Mouse (Mus musculus): ENCODE data around the gene Dzank1. TPM values are rescaled to one million over a fixed set of nuclear protein-coding genes. Genes with fewer than 3 reads are reported as not detected.

Gene Dzank1
- polyA plus RNA-seq, 1 experiment from 2014 or later, result 10.0 TPM

DNA sequence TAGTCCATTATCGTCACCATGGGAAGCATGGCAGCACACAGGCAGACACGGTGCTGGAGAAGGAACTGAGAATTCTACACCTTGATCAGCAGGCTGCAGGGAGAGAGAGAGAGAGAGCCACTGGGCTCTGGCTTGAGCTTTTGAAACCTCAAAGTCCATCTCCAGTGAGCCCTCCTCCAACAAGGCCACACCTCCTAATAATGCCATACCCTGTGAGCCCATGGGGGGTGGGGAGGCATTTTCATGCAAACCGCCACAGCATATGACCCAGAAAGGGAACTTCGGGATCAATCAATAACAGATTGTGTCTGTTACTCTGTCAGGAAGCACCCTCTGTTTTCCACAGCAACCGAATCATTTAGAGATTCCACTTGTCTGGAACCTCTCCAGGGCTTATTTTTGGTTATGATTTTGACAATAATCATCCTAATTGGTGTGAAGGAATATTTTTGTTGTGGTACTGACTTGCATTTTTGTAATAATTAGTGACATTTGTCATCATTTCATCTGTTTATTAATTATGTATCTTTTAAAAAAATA lies 95.9 kb downstream of the Dzank1 start:
- H3K4me2 ChIP-seq (replicated peaks), result no peak overlapping the region
- no peak overlapping the region for H3K4me3 ChIP-seq (replicated peaks)
- WGBS, result 78% methylated on average over 5 of the region's 5 CpGs
- no peak overlapping the region for H3K27ac ChIP-seq
- H3K36me3 ChIP-seq, result no peaks in the 10 kb centered on the region
- H3K9ac ChIP-seq (replicated peaks), result no peak overlapping the region
- no peaks in the 10 kb centered on the region for H3K27me3 ChIP-seq
- H3K9me3 ChIP-seq, result no peaks in the 10 kb centered on the region
- ATAC-seq, result no peak
- no peaks in the 10 kb centered on the region for H3K4me1 ChIP-seq (replicated peaks)

GRCm38 (mm10) chr2:144429171-144429570 lies 98.0 kb downstream of the Dzank1 start:
- WGBS, result 84% methylated on average over 7 of the region's 7 CpGs
- no peak for ATAC-seq
- H3K36me3 ChIP-seq, result no peaks in the 10 kb centered on the region

GRCm38 (mm10) chr2:144428659-144429058 lies 98.6 kb downstream of the Dzank1 start:
- no peak overlapping the region for H3K9ac ChIP-seq (replicated peaks)
- no peaks in the 10 kb centered on the region for H3K27me3 ChIP-seq
- H3K36me3 ChIP-seq, result no peaks in the 10 kb centered on the region
- H3K27ac ChIP-seq, result no peak overlapping the region
- H3K4me3 ChIP-seq (replicated peaks), result no peak overlapping the region
- H3K9me3 ChIP-seq, result no peaks in the 10 kb centered on the region
- no peak for ATAC-seq
- 86% methylated on average over 8 of the region's 8 CpGs for WGBS
- H3K4me1 ChIP-seq (replicated peaks), result no peaks in the 10 kb centered on the region
- H3K4me2 ChIP-seq (replicated peaks), result no peak overlapping the region

More at GRCm38 (mm10) chr2:144429171-144429570, 98.0 kb downstream of the Dzank1 start:
- no peaks in the 10 kb centered on the region for H3K27me3 ChIP-seq
- no peaks in the 10 kb centered on the region for H3K4me1 ChIP-seq (replicated peaks)
- H3K9me3 ChIP-seq, result no peaks in the 10 kb centered on the region
- H3K4me3 ChIP-seq (replicated peaks), result no peak overlapping the region
- H3K9ac ChIP-seq (replicated peaks), result no peak overlapping the region
- H3K4me2 ChIP-seq (replicated peaks), result no peak overlapping the region
- no peak overlapping the region for H3K27ac ChIP-seq

DNA sequence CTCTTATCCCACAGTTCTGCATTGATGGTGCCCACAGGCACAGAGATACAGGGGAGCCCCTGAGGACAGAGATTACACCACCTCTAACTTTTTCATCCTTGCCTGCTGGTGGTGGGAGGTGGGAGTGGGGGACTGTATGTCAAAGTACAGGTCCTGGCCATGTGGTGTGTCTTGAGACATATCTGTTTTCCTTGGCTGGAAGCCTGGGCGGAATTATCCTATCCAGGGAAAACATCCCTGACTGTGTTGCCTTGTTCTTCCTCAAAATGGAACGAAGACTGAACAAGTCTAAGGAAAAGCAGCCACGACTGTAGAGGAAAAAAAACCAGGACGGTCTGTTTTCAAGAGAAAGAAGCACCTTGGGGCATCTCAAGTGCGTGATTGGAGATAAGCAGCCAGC lies 99.4 kb downstream of the Dzank1 start:
- no peak for ATAC-seq
- Histone ChIP-seq H3K4me3 (replicated peaks) (no peak overlapping the region), H3K4me1 (replicated peaks) (no peaks in the 10 kb centered on the region), H3K27me3 (no peaks in the 10 kb centered on the region), H3K36me3 (no peaks in the 10 kb centered on the region), H3K4me2 (replicated peaks) (no peak overlapping the region), H3K9ac (replicated peaks) (no peak overlapping the region), H3K27ac (no peak overlapping the region), H3K9me3 (no peaks in the 10 kb centered on the region)
- 88% methylated on average over 5 of the region's 5 CpGs for WGBS

DNA sequence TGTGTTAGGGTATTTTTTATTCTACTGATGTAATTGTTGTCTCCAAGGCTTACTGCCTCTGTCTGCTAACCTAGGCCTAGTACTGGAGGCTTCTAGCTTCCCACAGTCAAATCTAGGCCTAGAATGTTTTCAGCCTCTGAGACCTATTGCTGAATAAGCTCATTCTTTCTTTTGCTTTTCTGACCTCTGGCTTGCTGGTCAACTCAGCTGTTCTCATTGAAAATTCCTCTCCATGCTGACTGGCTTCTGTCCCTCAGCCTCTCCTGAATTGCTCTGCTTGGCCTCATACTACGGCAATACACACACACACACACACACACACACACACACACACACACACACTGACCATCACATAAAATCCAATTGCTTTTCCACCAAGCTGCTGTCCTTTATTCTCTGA lies 101.5 kb downstream of the Dzank1 start:
- H3K4me2 ChIP-seq (replicated peaks), result no peak overlapping the region
- WGBS, result 71% methylated on average over 1 of the region's 1 CpGs
- no peaks in the 10 kb centered on the region for H3K27me3 ChIP-seq
- no peak for ATAC-seq
- no peaks in the 10 kb centered on the region for H3K4me1 ChIP-seq (replicated peaks)
- no peak overlapping the region for H3K27ac ChIP-seq
- H3K36me3 ChIP-seq, result no peaks in the 10 kb centered on the region
- no peak overlapping the region for H3K9ac ChIP-seq (replicated peaks)
- H3K4me3 ChIP-seq (replicated peaks), result no peak overlapping the region
- H3K9me3 ChIP-seq, result no peaks in the 10 kb centered on the region

- Histone ChIP-seq H3K27ac (no peak overlapping the region), H3K27me3 (no peaks in the 10 kb centered on the region), H3K9me3 (no peaks in the 10 kb centered on the region), H3K4me1 (replicated peaks) (peaks cover 12% of the 10 kb centered on the region), H3K4me3 (replicated peaks) (no peak overlapping the region), H3K36me3 (no peaks in the 10 kb centered on the region), H3K9ac (replicated peaks) (no peak overlapping the region), H3K4me2 (replicated peaks) (no peak overlapping the region)
- no peak for ATAC-seq
- 91% methylated on average over 10 of the region's 10 CpGs for WGBS
Observed at GRCm38 (mm10) chr2:144422094-144422675, 105.0 kb downstream of the Dzank1 start.

Other genes with a start within 250 kb of the Dzank1 start
- gene Ovol2, start 195.3 kb downstream of the Dzank1 start, polyA plus RNA-seq (2015; fragmentation: Nextera tagmentation; extraction: Ambion mirVana), result not detected in 2 replicates
- gene Kat14, start 158.4 kb downstream of the Dzank1 start, polyA plus RNA-seq (2015; fragmentation: Nextera tagmentation; extraction: Ambion mirVana), result 31.7 and 39.9 TPM in 2 replicates
- 1.6 and 2.2 TPM in 2 replicates for gene Pet117, start 158.4 kb downstream of the Dzank1 start, polyA plus RNA-seq (2015; fragmentation: Nextera tagmentation; extraction: Ambion mirVana)
- gene Polr3f, start 304 bp upstream of the Dzank1 start, polyA plus RNA-seq (2015; fragmentation: Nextera tagmentation; extraction: Ambion mirVana), result 32.6 and 33.0 TPM in 2 replicates
- 63.3 and 65.4 TPM in 2 replicates for gene Rbbp9, start 23.5 kb upstream of the Dzank1 start, polyA plus RNA-seq (2015; fragmentation: Nextera tagmentation; extraction: Ambion mirVana)
- 81.1 and 88.0 TPM in 2 replicates for gene Sec23b, start 28.8 kb upstream of the Dzank1 start, polyA plus RNA-seq (2015; fragmentation: Nextera tagmentation; extraction: Ambion mirVana)
- gene Smim26, start 66.6 kb upstream of the Dzank1 start, polyA plus RNA-seq (2015; fragmentation: Nextera tagmentation; extraction: Ambion mirVana), result 54.6 and 64.2 TPM in 2 replicates
- 80.8 and 89.8 TPM in 2 replicates for gene Dtd1, start 72.5 kb upstream of the Dzank1 start, polyA plus RNA-seq (2015; fragmentation: Nextera tagmentation; extraction: Ambion mirVana)

All from midbrain, embryonic 13.5 days (tissue).